Mouse (Mus musculus): ENCODE measurements around the gene Clrn3. TPM values are rescaled to one million over a fixed set of nuclear protein-coding genes. Genes with fewer than 3 reads are reported as not detected.

The Clrn3 gene
- polyA plus RNA-seq, 1 experiment from 2014 or later, result not detected

GRCm38 (mm10) chr7:135486645-135487382, 41.6 kb downstream of the Clrn3 start:
- Histone ChIP-seq H3K36me3 (ENCODE audit: insufficient read depth, low read length) (no peaks in the 10 kb centered on the region), H3K9me3 (ENCODE audit: low read length) (no peaks in the 10 kb centered on the region), H3K9ac (replicated peaks; ENCODE audit: low read depth) (no peak overlapping the region), H3K4me2 (replicated peaks; ENCODE audit: low read depth, low read length) (no peak overlapping the region), H3K27me3 (replicated peaks; ENCODE audit: insufficient read depth, low read length) (no peaks in the 10 kb centered on the region), H3K4me3 (ENCODE audit: low read depth, low read length) (no peak overlapping the region), H3K4me1 (ENCODE audit: insufficient read depth, low read depth, low read length) (no peaks in the 10 kb centered on the region), H3K27ac (ENCODE audit: low read length) (no peak overlapping the region)
- peak; percentile 22 for DNase-seq (ENCODE audit: low spot score)
- ATAC-seq, result peak; percentile 17; the same call in 1 of the 2 replicates
- WGBS, result 67% methylated on average over 10 of the region's 10 CpGs
- TF ChIP-seq EP300 (IDR thresholded peaks at IDR 0.05) (no peak), CTCF (IDR thresholded peaks at IDR 0.05) (no peak)

GRCm38 (mm10) chr7:135485796-135486410, 42.6 kb downstream of the Clrn3 start:
- Histone ChIP-seq H3K27me3 (replicated peaks; ENCODE audit: insufficient read depth, low read length) (no peaks in the 10 kb centered on the region), H3K4me2 (replicated peaks; ENCODE audit: low read depth, low read length) (no peak overlapping the region), H3K4me3 (ENCODE audit: low read depth, low read length) (no peak overlapping the region), H3K4me1 (ENCODE audit: insufficient read depth, low read depth, low read length) (no peaks in the 10 kb centered on the region), H3K36me3 (ENCODE audit: insufficient read depth, low read length) (no peaks in the 10 kb centered on the region), H3K9ac (replicated peaks; ENCODE audit: low read depth) (no peak overlapping the region), H3K9me3 (ENCODE audit: low read length) (no peaks in the 10 kb centered on the region), H3K27ac (ENCODE audit: low read length) (no peak overlapping the region)
- no peak for TF ChIP-seq EP300 (IDR thresholded peaks at IDR 0.05)
- peak; percentile 60 for TF ChIP-seq CTCF (IDR thresholded peaks at IDR 0.05)
- ATAC-seq (peak; percentile 35; the same call in 1 of the 2 replicates), DNase-seq (ENCODE audit: low spot score) (peak; percentile 46)
- WGBS, result 34% methylated on average over 12 of the region's 12 CpGs

GRCm38 (mm10) chr7:135485116-135485795, 43.2 kb downstream of the Clrn3 start:
- no peak for DNase-seq (ENCODE audit: low spot score)
- TF ChIP-seq CTCF (IDR thresholded peaks at IDR 0.05), result no peak
- TF ChIP-seq EP300 (IDR thresholded peaks at IDR 0.05), result no peak

GRCm38 (mm10) chr7:135484341-135484740, 44.1 kb downstream of the Clrn3 start:
- no peak for DNase-seq (ENCODE audit: low spot score)
- WGBS, result 47% methylated on average over 11 of the region's 11 CpGs
- TF ChIP-seq EP300 (IDR thresholded peaks at IDR 0.05), result no peak

More at GRCm38 (mm10) chr7:135485116-135485795, 43.2 kb downstream of the Clrn3 start:
- 24% methylated on average over 10 of the region's 10 CpGs for WGBS
- no peak overlapping the region for H3K27ac ChIP-seq (ENCODE audit: low read length)
- no peak overlapping the region for H3K4me3 ChIP-seq (ENCODE audit: low read depth, low read length)
- no peaks in the 10 kb centered on the region for H3K4me1 ChIP-seq (ENCODE audit: insufficient read depth, low read depth, low read length)
- H3K36me3 ChIP-seq (ENCODE audit: insufficient read depth, low read length), result no peaks in the 10 kb centered on the region
- no peaks in the 10 kb centered on the region for H3K27me3 ChIP-seq (replicated peaks; ENCODE audit: insufficient read depth, low read length)
- no peak overlapping the region for H3K4me2 ChIP-seq (replicated peaks; ENCODE audit: low read depth, low read length)
- no peaks in the 10 kb centered on the region for H3K9me3 ChIP-seq (ENCODE audit: low read length)
- H3K9ac ChIP-seq (replicated peaks; ENCODE audit: low read depth), result no peak overlapping the region
- ATAC-seq, result no peak

GRCm38 (mm10) chr7:135483751-135484150, 44.7 kb downstream of the Clrn3 start:
- H3K4me2 ChIP-seq (replicated peaks; ENCODE audit: low read depth, low read length), result no peak overlapping the region
- 45% methylated on average over 6 of the region's 6 CpGs for WGBS
- no peak overlapping the region for H3K27ac ChIP-seq (ENCODE audit: low read length)
- no peak for TF ChIP-seq EP300 (IDR thresholded peaks at IDR 0.05)
- no peak for TF ChIP-seq CTCF (IDR thresholded peaks at IDR 0.05)
- ATAC-seq (no peak), DNase-seq (ENCODE audit: low spot score) (no peak)
- H3K4me1 ChIP-seq (ENCODE audit: insufficient read depth, low read depth, low read length), result no peaks in the 10 kb centered on the region
- H3K4me3 ChIP-seq (ENCODE audit: low read depth, low read length), result no peak overlapping the region
- H3K9ac ChIP-seq (replicated peaks; ENCODE audit: low read depth), result no peak overlapping the region
- no peaks in the 10 kb centered on the region for H3K36me3 ChIP-seq (ENCODE audit: insufficient read depth, low read length)
- no peaks in the 10 kb centered on the region for H3K9me3 ChIP-seq (ENCODE audit: low read length)
- H3K27me3 ChIP-seq (replicated peaks; ENCODE audit: insufficient read depth, low read length), result no peaks in the 10 kb centered on the region

More at GRCm38 (mm10) chr7:135484341-135484740, 44.1 kb downstream of the Clrn3 start:
- Histone ChIP-seq H3K4me3 (ENCODE audit: low read depth, low read length) (no peak overlapping the region), H3K9ac (replicated peaks; ENCODE audit: low read depth) (no peak overlapping the region), H3K27me3 (replicated peaks; ENCODE audit: insufficient read depth, low read length) (no peaks in the 10 kb centered on the region), H3K4me1 (ENCODE audit: insufficient read depth, low read depth, low read length) (no peaks in the 10 kb centered on the region), H3K36me3 (ENCODE audit: insufficient read depth, low read length) (no peaks in the 10 kb centered on the region), H3K4me2 (replicated peaks; ENCODE audit: low read depth, low read length) (no peak overlapping the region), H3K27ac (ENCODE audit: low read length) (no peak overlapping the region), H3K9me3 (ENCODE audit: low read length) (no peaks in the 10 kb centered on the region)
- ATAC-seq, result no peak

GRCm38 (mm10) chr7:135481150-135481549, 47.3 kb downstream of the Clrn3 start:
- H3K4me3 ChIP-seq (ENCODE audit: low read depth, low read length), result no peak overlapping the region
- H3K27me3 ChIP-seq (replicated peaks; ENCODE audit: insufficient read depth, low read length), result no peaks in the 10 kb centered on the region
- H3K9ac ChIP-seq (replicated peaks; ENCODE audit: low read depth), result no peak overlapping the region
- ATAC-seq, result no peak
- H3K4me2 ChIP-seq (replicated peaks; ENCODE audit: low read depth, low read length), result no peak overlapping the region
- WGBS, result 22% methylated on average over 7 of the region's 7 CpGs
- TF ChIP-seq CTCF (IDR thresholded peaks at IDR 0.05) (no peak), EP300 (IDR thresholded peaks at IDR 0.05) (no peak)
- no peaks in the 10 kb centered on the region for H3K4me1 ChIP-seq (ENCODE audit: insufficient read depth, low read depth, low read length)
- no peak overlapping the region for H3K27ac ChIP-seq (ENCODE audit: low read length)
- no peaks in the 10 kb centered on the region for H3K36me3 ChIP-seq (ENCODE audit: insufficient read depth, low read length)
- no peak for DNase-seq (ENCODE audit: low spot score)
- no peaks in the 10 kb centered on the region for H3K9me3 ChIP-seq (ENCODE audit: low read length)

Measured in lung, postnatal 0 days (tissue).